Mouse (Mus musculus) limb, embryonic 14.5 days (tissue): ENCODE data around the gene Lpcat2b. TPM values are rescaled to one million over a fixed set of nuclear protein-coding genes. Genes with fewer than 3 reads are reported as not detected.
A peak's percentile ranks its signal among the peaks of the same experiment; 100 is the strongest.

Source experiments
- ATAC-seq: fragments of 200-750 bp; cut with Nextera tagmentation; 2 replicates; pipeline ENCODE4 v1.8.0; 2017; ENCODE audit warnings: low read depth, moderate number of reproducible peaks, moderate TSS enrichment; ENCODE audit not compliant: low FRiP score
- DNase-seq: peaks from one replicate; pipeline ENCODE4 v3.0.0-alpha.2; 2015; ENCODE audit warnings: low spot score
- H3K27ac ChIP-seq: fragments of 300-500 bp; sonication (generic); replicated peaks from 2 replicates; pipeline ENCODE4 v1.5.1; 2014; ENCODE audit warnings: low read depth, mild to moderate bottlenecking, low read length, moderate library complexity, mixed read lengths
- H3K27me3 ChIP-seq: fragments of 300-500 bp; sonication (generic); 2 replicates; pipeline ENCODE4 v1.6.1; 2014; ENCODE audit warnings: low read length, mixed read lengths; ENCODE audit not compliant: control insufficient read depth, insufficient read depth
- H3K36me3 ChIP-seq: fragments of 300-500 bp; sonication (generic); 2 replicates; pipeline ENCODE4 v1.6.1; 2014; ENCODE audit warnings: mild to moderate bottlenecking, low read length, moderate library complexity, mixed read lengths; ENCODE audit not compliant: control insufficient read depth, insufficient read depth
- H3K4me1 ChIP-seq: fragments of 300-500 bp; sonication (generic); 2 replicates; pipeline ENCODE4 v1.6.1; 2014; ENCODE audit warnings: antibody characterized with exemption, low read length, mixed read lengths; ENCODE audit not compliant: control insufficient read depth, insufficient read depth
- H3K4me2 ChIP-seq: fragments of 300-500 bp; sonication (generic); replicated peaks from 2 replicates; pipeline ENCODE4 v1.6.1; 2014; ENCODE audit warnings: low read depth, mild to moderate bottlenecking, low read length, moderate library complexity; ENCODE audit not compliant: severe bottlenecking
- H3K4me3 ChIP-seq: fragments of 300-500 bp; sonication (generic); replicated peaks from 2 replicates; pipeline ENCODE4 v1.5.1; 2014; ENCODE audit warnings: low read length
- H3K9ac ChIP-seq: fragments of 300-500 bp; sonication (generic); 2 replicates; pipeline ENCODE4 v1.6.1; 2014; ENCODE audit warnings: mild to moderate bottlenecking, low read depth, low read length, moderate library complexity; ENCODE audit not compliant: severe bottlenecking
- H3K9me3 ChIP-seq: fragments of 300-500 bp; sonication (generic); 2 replicates; pipeline ENCODE4 v1.6.1; 2016; ENCODE audit warnings: low read length; ENCODE audit not compliant: control insufficient read depth
- POLR2A ChIP-seq: fragments of 200-500 bp; IDR thresholded peaks from 2 replicates; pipeline ENCODE4 v1.8.0; 2012; ENCODE audit warnings: inconsistent platforms, mild to moderate bottlenecking, moderate library complexity, borderline replicate concordance; ENCODE audit not compliant: insufficient read depth, insufficient read length; ENCODE audit errors: extremely low read depth
- WGBS: fragments of 180-500 bp; shearing (Covaris S2); extraction: QIAGEN DNeasy Blood & Tissue Kit; methylation state at CpG from one replicate; pipeline ENCODE4 v1.1.7; 2014; 5-methylcytosine and 5-hydroxymethylcytosine counted together
- polyA plus RNA-seq, 2 experiments: library from polyadenylated mRNA; depleted of rRNA in 1 of 2; stranded (reverse) in 1 of 2; unstranded in 1 of 2; fragments of >200 nt; fragmentation: Nextera tagmentation in 1 of 2; extraction: Ambion mirVana in 1 of 2; gene quantifications; 2 replicates each; pipeline versions ENCODE4 v1.2.1 to v1.2.3; 2012 to 2014

Lpcat2b gene
- polyA plus RNA-seq, 2 experiments = not detected

GRCm38 (mm10) chr5:107437464-107438281, 6.3 kb downstream of the Lpcat2b start, which contains the start of gene Btbd8:
Gene Btbd8, plus strand, starts transcription at chr5:107437997.
- WGBS = 1% methylated on average over 47 of the region's 51 CpGs
- Histone ChIP-seq H3K27ac (peak within 1 kb of the TSS; percentile 76), H3K4me3 (peak within 1 kb of the TSS; percentile 82), H3K4me1 (0 out of 2 replicates have a peak, but pooled peaks cover 5% of the 10 kb centered on the region), H3K9me3 (no peaks in the 10 kb centered on the region), H3K36me3 (no peaks in the 10 kb centered on the region), H3K9ac (peak within 1 kb of the TSS; percentile 94), H3K4me2 (peak within 1 kb of the TSS; percentile 63), H3K27me3 (no peaks in the 10 kb centered on the region)
- ATAC-seq = peak; percentile 95
- DNase-seq = peak; percentile 95
- 0 out of 2 replicates have a peak, but pooled peaks have one; percentile 48 for TF ChIP-seq POLR2A

DNA sequence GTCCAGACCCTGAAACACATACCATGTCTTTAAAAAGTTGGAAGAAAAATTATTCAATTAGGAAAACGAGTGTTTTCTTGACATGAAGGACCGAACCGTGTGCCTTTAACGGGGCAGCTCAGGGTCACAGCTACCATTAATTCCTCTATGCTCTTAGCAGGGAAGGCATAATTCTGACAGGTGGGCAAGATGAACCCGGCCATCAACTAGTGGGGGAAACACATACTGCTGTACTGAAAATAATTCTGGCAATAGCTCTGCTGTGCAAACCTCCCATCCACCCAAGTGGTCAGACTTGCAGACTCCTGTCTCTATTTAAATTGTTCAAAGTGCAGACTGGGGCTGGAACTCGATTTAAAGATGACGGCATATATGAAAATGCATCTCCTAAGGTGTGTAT, 7.0 kb downstream of the Lpcat2b start:
- DNase-seq = no peak

GRCm38 (mm10) chr5:107441881-107442280, 10.5 kb downstream of the Lpcat2b start:
- ATAC-seq (no peak), DNase-seq (no peak)
- Histone ChIP-seq H3K27ac (no peak overlapping the region), H3K9ac (no peak overlapping the region), H3K4me2 (no peak overlapping the region), H3K4me3 (no peak overlapping the region), H3K36me3 (no peaks in the 10 kb centered on the region), H3K9me3 (no peaks in the 10 kb centered on the region), H3K4me1 (0 out of 2 replicates have a peak, but pooled peaks cover 5% of the 10 kb centered on the region), H3K27me3 (no peaks in the 10 kb centered on the region)
- no peak for TF ChIP-seq POLR2A
- WGBS = 84% methylated on average over 5 of the region's 5 CpGs

More for the DNA sequence above, 7.0 kb downstream of the Lpcat2b start:
- 21% methylated on average over 7 of the region's 7 CpGs for WGBS
- H3K4me2 ChIP-seq = peak overlapping the region; percentile 63
- peak overlapping the region; percentile 76 for H3K27ac ChIP-seq
- H3K4me3 ChIP-seq = peak overlapping the region; percentile 82
- no peak for TF ChIP-seq POLR2A
- no peaks in the 10 kb centered on the region for H3K9me3 ChIP-seq
- H3K4me1 ChIP-seq = 0 out of 2 replicates have a peak, but pooled peaks cover 5% of the 10 kb centered on the region
- no peaks in the 10 kb centered on the region for H3K27me3 ChIP-seq
- peak overlapping the region; percentile 94 for H3K9ac ChIP-seq
- H3K36me3 ChIP-seq = no peaks in the 10 kb centered on the region
- no peak for ATAC-seq

DNA sequence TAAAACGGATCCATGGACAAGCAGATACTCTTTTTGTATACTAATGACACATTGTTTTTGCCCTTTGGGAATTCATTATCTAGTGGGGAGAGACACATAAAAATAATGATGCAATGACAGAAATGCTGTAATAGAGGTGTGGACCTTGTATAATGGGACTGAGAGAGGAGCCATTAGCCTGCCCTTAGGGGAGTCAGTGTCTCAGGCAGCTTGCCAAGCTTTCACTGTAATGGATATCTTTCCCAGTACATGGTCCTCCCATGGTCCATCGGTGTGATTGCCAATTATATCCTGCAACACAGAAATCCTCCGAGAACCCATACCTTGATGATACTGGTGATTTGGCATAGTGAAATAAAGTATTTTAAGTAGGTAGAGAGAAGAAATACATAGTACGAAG, 12.9 kb downstream of the Lpcat2b start:
- Histone ChIP-seq H3K9ac (no peak overlapping the region), H3K9me3 (no peaks in the 10 kb centered on the region), H3K27me3 (no peaks in the 10 kb centered on the region), H3K4me2 (no peak overlapping the region), H3K27ac (no peak overlapping the region), H3K4me3 (no peak overlapping the region), H3K4me1 (no peaks in the 10 kb centered on the region), H3K36me3 (no peaks in the 10 kb centered on the region)
- ATAC-seq = no peak
- TF ChIP-seq POLR2A = no peak
- WGBS = 84% methylated on average over 4 of the region's 4 CpGs
- DNase-seq = no peak

GRCm38 (mm10) chr5:107447977-107448376, 16.6 kb downstream of the Lpcat2b start:
- 84% methylated on average over 4 of the region's 4 CpGs for WGBS
- Histone ChIP-seq H3K4me1 (no peaks in the 10 kb centered on the region), H3K4me3 (no peak overlapping the region), H3K4me2 (no peak overlapping the region), H3K9me3 (no peaks in the 10 kb centered on the region), H3K9ac (no peak overlapping the region), H3K36me3 (peaks cover 4% of the 10 kb centered on the region; the same call in 1 of the 2 replicates), H3K27ac (no peak overlapping the region), H3K27me3 (no peaks in the 10 kb centered on the region)
- ATAC-seq (no peak), DNase-seq (no peak)
- no peak for TF ChIP-seq POLR2A
